Comparison of ENCODE assay signal across 21 mouse cellular contexts in genomic region chr17:4767947-4768522, GRCm38 (mm10).
DNase-seq lines count a peak whose midpoint lies in the region; TF ChIP-seq lines count a peak whose summit lies in the region.
"Had no signal": no experiment of that assay in that cellular context is flagged by ENCODE, and none has a peak within 500 bp of the region (broad histone marks: within the 10 kb centered on the region; RNA-seq: fewer than 3 reads in every experiment).

No protein-coding gene starts in this region.

- H3K27ac ChIP-seq in cerebellum, adult 2 months (ENCODE audit: insufficient read depth, low read length), result no peak overlapping the region
- H3K27ac ChIP-seq: embryonic facial prominence, embryonic 10.5 days; heart, adult 2 months; layer of hippocampus, adult 2 months; limb, embryonic 15.5 days; liver, embryonic 15.5 days; midbrain, embryonic 12.5 days; neural tube, embryonic 12.5 days had no signal

- no peak overlapping the region for H3K4me3 ChIP-seq in cerebellum, adult 2 months (replicated peaks; ENCODE audit: insufficient read depth, low read depth, low read length)
- H3K4me3 ChIP-seq: embryonic facial prominence, embryonic 10.5 days; heart, adult 2 months; hindbrain, embryonic 10.5 days; layer of hippocampus, adult 2 months; limb, embryonic 15.5 days; liver, embryonic 15.5 days; midbrain, embryonic 12.5 days; neural tube, embryonic 12.5 days; stomach, embryonic 15.5 days had no signal

- WGBS in cerebellum, adult 2 months, result 97% methylated on average over 5 of the region's 5 CpGs

- intact Hi-C loops in heart, postnatal 36 days (cut with DNase I), result no loop called here

- no peaks in the 10 kb centered on the region for H3K27me3 ChIP-seq in cerebellum, adult 2 months (ENCODE audit: control insufficient read depth, insufficient read depth, low read length)
- H3K27me3 ChIP-seq: limb, embryonic 15.5 days; liver, embryonic 15.5 days; neural tube, embryonic 12.5 days; stomach, embryonic 15.5 days had no signal

- TF ChIP-seq POLR2A in cerebellum, adult 2 months (IDR thresholded peaks at IDR 0.05; ENCODE audit: borderline replicate concordance, insufficient read depth, low read length), result no peak

- no peak for TF ChIP-seq CTCF in cerebellum, adult 2 months (IDR thresholded peaks at IDR 0.05; ENCODE audit: borderline replicate concordance, insufficient read depth, low read depth, low read length)

- H3K4me1 ChIP-seq in cerebellum, adult 2 months (ENCODE audit: control insufficient read depth, insufficient read depth, low read length), result no peaks in the 10 kb centered on the region
- H3K4me1 ChIP-seq: limb, embryonic 15.5 days; liver, embryonic 15.5 days; stomach, embryonic 15.5 days had no signal

- peak; percentile 30 for DNase-seq in heart, adult 8-10 months (ENCODE audit: low spot score)
- DNase-seq in heart, postnatal 36 days, result no peak
- DNase-seq in 416B (ENCODE audit: low read depth) (peak; percentile 83), R1 (ENCODE audit: low read depth, low spot score) (peak; percentile 14)
- peak; percentile 43 for DNase-seq in heart, postnatal 4 days
- DNase-seq in layer of hippocampus, postnatal 36 days, result no peak
- DNase-seq in cerebellum, adult 2 months, result no peak
- DNase-seq: cerebellum, adult 8-10 months; gastrocnemius, postnatal 10 days; kidney, adult 2 months; kidney, postnatal 14 days; right cerebral cortex, postnatal 25 days had no signal

Comparison
In these comparisons a context has a peak if more than half of its experiments do, and no peak if none do; other contexts are left out.
1. DNase-seq: peak in heart, adult 8-10 months (single experiment), 416B (single experiment), R1 (single experiment) and heart, postnatal 4 days (single experiment); none in heart, postnatal 36 days (0 of 2), layer of hippocampus, postnatal 36 days (0 of 2) and cerebellum, adult 2 months (0 of 2).